Mouse (Mus musculus) erythroblast, embryonic 14.5 days (primary cell): ENCODE measurements around the gene Mbd3. TPM values are rescaled to one million over a fixed set of nuclear protein-coding genes. Genes with fewer than 3 reads are reported as not detected.
A peak's percentile ranks its signal among the peaks of the same experiment; 100 is the strongest.

Source experiments
- H3K27me3 ChIP-seq: 2 replicates; pipeline ENCODE4 v1.6.1; 2012; ENCODE audit warnings: inconsistent platforms; ENCODE audit not compliant: control insufficient read depth
- H3K36me3 ChIP-seq: 2 replicates; pipeline ENCODE4 v1.6.1; 2012; ENCODE audit warnings: mild to moderate bottlenecking, inconsistent platforms; ENCODE audit not compliant: control insufficient read depth
- H3K4me1 ChIP-seq: 2 replicates; pipeline ENCODE4 v1.6.1; 2012; ENCODE audit warnings: inconsistent platforms; ENCODE audit not compliant: control insufficient read depth
- H3K4me3 ChIP-seq: replicated peaks from 2 replicates; pipeline ENCODE3; 2012; ENCODE audit warnings: moderate library complexity, mild to moderate bottlenecking, inconsistent platforms
- H3K9me3 ChIP-seq: 2 replicates; pipeline ENCODE4 v1.6.1; 2012; ENCODE audit warnings: low read length, inconsistent platforms, mixed read lengths; ENCODE audit not compliant: control insufficient read depth
- GATA1 ChIP-seq: IDR thresholded peaks from 2 replicates; pipeline ENCODE4 v1.6.1; 2012; ENCODE audit warnings: low read length, inconsistent platforms, mixed read lengths
- TAL1 ChIP-seq: IDR thresholded peaks from 3 replicates; pipeline ENCODE4 v1.6.1; 2012; ENCODE audit warnings: low read length, inconsistent platforms, mixed read lengths
- polyA plus RNA-seq: library from polyadenylated mRNA; stranded (reverse); fragments of >175 nt; gene quantifications from 2 replicates; pipeline ENCODE4 v1.2.3, GENCODE M21; 2012

The Mbd3 gene
- polyA plus RNA-seq, 1 experiment = 24.1 TPM

GRCm38 (mm10) chr10:80437973-80438372 lies 38.6 kb upstream of the Mbd3 start:
- H3K9me3 ChIP-seq = no peaks in the 10 kb centered on the region
- peaks cover 6% of the 10 kb centered on the region for H3K27me3 ChIP-seq
- H3K4me3 ChIP-seq = no peak overlapping the region
- H3K36me3 ChIP-seq = no peaks in the 10 kb centered on the region; the same call in 1 of the 2 replicates
- TF ChIP-seq GATA1 = no peak
- H3K4me1 ChIP-seq = peaks cover 40% of the 10 kb centered on the region

GRCm38 (mm10) chr10:80436276-80436675 lies 36.9 kb upstream of the Mbd3 start:
- no peak for TF ChIP-seq TAL1
- H3K4me3 ChIP-seq = peak overlapping the region; percentile 37
- H3K9me3 ChIP-seq = no peaks in the 10 kb centered on the region
- peaks cover 6% of the 10 kb centered on the region for H3K27me3 ChIP-seq
- peaks cover 9% of the 10 kb centered on the region for H3K36me3 ChIP-seq
- peaks cover 57% of the 10 kb centered on the region for H3K4me1 ChIP-seq

GRCm38 (mm10) chr10:80435764-80436163 lies 36.4 kb upstream of the Mbd3 start:
- Histone ChIP-seq H3K4me3 (peak overlapping the region; percentile 37), H3K27me3 (peaks cover 6% of the 10 kb centered on the region), H3K9me3 (no peaks in the 10 kb centered on the region), H3K36me3 (peaks cover 15% of the 10 kb centered on the region), H3K4me1 (peaks cover 62% of the 10 kb centered on the region)
- no peak for TF ChIP-seq TAL1
- no peak for TF ChIP-seq GATA1

- peak overlapping the region; percentile 100 for H3K4me3 ChIP-seq
- no peaks in the 10 kb centered on the region for H3K9me3 ChIP-seq
- peaks cover 69% of the 10 kb centered on the region for H3K4me1 ChIP-seq
- H3K27me3 ChIP-seq = peaks cover 6% of the 10 kb centered on the region
- H3K36me3 ChIP-seq = peaks cover 24% of the 10 kb centered on the region
- TF ChIP-seq TAL1 = no peak
- TF ChIP-seq GATA1 = no peak
Measured at GRCm38 (mm10) chr10:80434823-80435222, 35.5 kb upstream of the Mbd3 start.

GRCm38 (mm10) chr10:80434233-80434592 lies 34.9 kb upstream of the Mbd3 start:
- peaks cover 30% of the 10 kb centered on the region for H3K36me3 ChIP-seq
- TF ChIP-seq GATA1 (no peak), TAL1 (no peak)
- peaks cover 75% of the 10 kb centered on the region for H3K4me1 ChIP-seq
- H3K4me3 ChIP-seq = peak overlapping the region; percentile 100
- no peaks in the 10 kb centered on the region for H3K9me3 ChIP-seq
- H3K27me3 ChIP-seq = peaks cover 6% of the 10 kb centered on the region

GRCm38 (mm10) chr10:80433513-80434232 lies 34.3 kb upstream of the Mbd3 start, which contains the start of gene Tcf3:
TSS of gene Tcf3 (minus strand) at chr10:80433647.
- H3K27me3 ChIP-seq = peaks cover 6% of the 10 kb centered on the region
- no peaks in the 10 kb centered on the region for H3K9me3 ChIP-seq
- TF ChIP-seq GATA1 (peak; percentile 93), TAL1 (no peak)
- H3K36me3 ChIP-seq = peaks cover 35% of the 10 kb centered on the region
- H3K4me1 ChIP-seq = peaks cover 78% of the 10 kb centered on the region
- peak within 1 kb of the TSS; percentile 100 for H3K4me3 ChIP-seq

- H3K9me3 ChIP-seq = no peaks in the 10 kb centered on the region
- H3K36me3 ChIP-seq = peaks cover 42% of the 10 kb centered on the region
- peak overlapping the region; percentile 100 for H3K4me3 ChIP-seq
- H3K4me1 ChIP-seq = peaks cover 78% of the 10 kb centered on the region
- peaks cover 3% of the 10 kb centered on the region for H3K27me3 ChIP-seq
- TF ChIP-seq GATA1 (no peak), TAL1 (no peak)
Measured at GRCm38 (mm10) chr10:80432936-80433512, 33.7 kb upstream of the Mbd3 start.

- Histone ChIP-seq H3K4me1 (peaks cover 78% of the 10 kb centered on the region), H3K4me3 (peak overlapping the region; percentile 100), H3K9me3 (peaks cover 2% of the 10 kb centered on the region; the same call in 1 of the 2 replicates), H3K27me3 (no peaks in the 10 kb centered on the region), H3K36me3 (peaks cover 48% of the 10 kb centered on the region)
- TF ChIP-seq GATA1 = no peak
- TF ChIP-seq TAL1 = no peak
Measured at GRCm38 (mm10) chr10:80432387-80432785, 33.0 kb upstream of the Mbd3 start.

GRCm38 (mm10) chr10:80431570-80432386 lies 32.4 kb upstream of the Mbd3 start:
- Histone ChIP-seq H3K9me3 (peaks cover 6% of the 10 kb centered on the region; the same call in 1 of the 2 replicates), H3K27me3 (no peaks in the 10 kb centered on the region), H3K4me3 (peak overlapping the region; percentile 100), H3K36me3 (peaks cover 54% of the 10 kb centered on the region), H3K4me1 (peaks cover 80% of the 10 kb centered on the region)
- TF ChIP-seq GATA1 (no peak), TAL1 (no peak)
